Mouse (Mus musculus) embryonic fibroblast, embryonic 13.5 days (primary cell): ENCODE results near the gene Psma7.

Experiments used
- CTCF ChIP-seq: IDR thresholded peaks from 2 replicates; pipeline ENCODE4 v1.5.1; 2011; ENCODE audit warnings: mild to moderate bottlenecking, control low read depth, low read length, moderate library complexity, borderline replicate concordance; ENCODE audit not compliant: insufficient read depth
- POLR2A ChIP-seq: IDR thresholded peaks from 2 replicates; pipeline ENCODE4 v1.6.1; 2011; ENCODE audit warnings: low read depth, mild to moderate bottlenecking, control low read depth, low read length, moderate library complexity

DNA sequence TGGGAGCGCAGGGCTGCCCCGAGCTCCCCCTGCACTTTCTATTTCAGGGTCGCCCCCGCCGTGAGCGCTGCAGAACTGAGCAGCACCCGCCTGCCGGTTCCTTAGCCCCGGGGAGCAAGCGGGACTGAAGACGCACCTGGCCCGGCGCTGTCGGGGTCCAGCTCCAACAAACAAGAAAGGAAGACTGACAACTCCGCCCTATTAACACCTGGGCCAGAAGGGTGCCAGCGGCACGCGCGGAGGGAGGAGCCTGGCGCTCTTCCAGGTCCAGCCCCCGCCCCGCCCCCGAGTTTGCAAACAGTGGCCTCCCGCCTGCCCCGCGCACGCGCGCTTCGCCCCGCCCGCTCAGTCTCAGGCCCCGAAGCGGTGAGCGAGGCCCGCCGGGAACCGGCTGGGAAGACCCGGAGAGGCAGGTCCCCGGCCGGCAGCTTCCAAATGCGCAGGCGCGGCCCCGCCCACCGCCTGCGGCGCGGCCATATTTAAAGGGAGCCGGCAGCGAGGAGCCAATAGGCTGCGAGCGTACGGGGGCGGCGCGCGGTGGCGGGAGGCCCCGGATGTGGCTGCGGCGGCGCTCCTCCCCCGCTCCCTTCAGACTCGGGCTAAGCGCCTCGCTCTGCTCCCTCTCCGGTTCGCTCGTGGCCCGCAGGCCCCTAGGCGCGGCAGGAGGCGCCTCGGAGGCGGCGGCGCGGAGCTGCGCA lies 17.7 kb downstream of the Psma7 start, which contains the start of gene Lsm14b:
- TF ChIP-seq POLR2A: peak; percentile 74
- no peak for TF ChIP-seq CTCF
